ENCODE assay signal across 13 mouse cellular contexts in the genomic region with DNA sequence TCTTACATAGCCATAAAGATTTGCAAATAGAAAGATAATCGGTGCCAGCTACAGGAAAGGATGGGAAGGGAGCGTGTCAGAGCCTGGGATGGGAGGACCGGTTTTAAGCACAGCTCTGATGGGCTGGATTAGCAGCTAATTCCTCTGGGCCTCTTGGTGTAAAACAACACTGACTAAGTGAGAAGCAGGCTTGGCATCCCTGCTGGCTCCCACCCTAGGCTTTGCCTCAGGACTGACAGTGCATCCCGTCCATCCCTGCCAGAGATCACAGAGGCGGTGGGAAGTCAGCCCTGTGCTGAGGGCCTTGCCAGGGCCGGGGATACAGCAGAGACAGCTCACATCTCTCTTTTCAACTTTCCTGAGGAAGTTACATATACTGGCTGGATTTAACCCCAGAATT.
DNase-seq lines count a peak whose midpoint lies in the region; ATAC-seq lines count a peak whose summit lies in the region.
"Had no signal": no experiment of that assay in that cellular context is flagged by ENCODE, and none has a peak within 500 bp of the region (broad histone marks: within the 10 kb centered on the region; RNA-seq: fewer than 3 reads in every experiment).

No protein-coding gene starts in this region.

- 20% methylated on average over 6 of the region's 6 CpGs for WGBS in embryonic facial prominence, embryonic 11.5 days
- WGBS in embryonic facial prominence, embryonic 10.5 days: 24% methylated on average over 6 of the region's 6 CpGs
- WGBS in stomach, embryonic 16.5 days: 31% methylated on average over 6 of the region's 6 CpGs

- H3K27me3 ChIP-seq in embryonic facial prominence, embryonic 11.5 days (ENCODE audit: control insufficient read depth, insufficient read depth, low read length): no peaks in the 10 kb centered on the region
- H3K27me3 ChIP-seq in embryonic facial prominence, embryonic 10.5 days (replicated peaks; ENCODE audit: low read depth, poor library complexity, severe bottlenecking): peaks cover 13% of the 10 kb centered on the region
- H3K27me3 ChIP-seq in stomach, embryonic 16.5 days (ENCODE audit: control insufficient read depth, insufficient read depth, low read length): no peaks in the 10 kb centered on the region

- no peak overlapping the region for H3K27ac ChIP-seq in embryonic facial prominence, embryonic 11.5 days (replicated peaks; ENCODE audit: low read depth, low read length)
- no peak overlapping the region for H3K27ac ChIP-seq in embryonic facial prominence, embryonic 10.5 days (replicated peaks)
- no peak overlapping the region for H3K27ac ChIP-seq in stomach, embryonic 16.5 days (ENCODE audit: low read length)
- H3K27ac ChIP-seq: kidney, postnatal 0 days; liver, embryonic 12.5 days had no signal

- peak; percentile 24 for DNase-seq in embryonic facial prominence, embryonic 11.5 days (ENCODE audit: low spot score)
- no peak for DNase-seq in embryonic facial prominence, embryonic 10.5 days (ENCODE audit: low spot score)
- peak; percentile 15 for DNase-seq in heart, postnatal 4 days
- DNase-seq in heart, adult 8-10 months (ENCODE audit: low spot score): no peak
- DNase-seq in urinary bladder, postnatal 14 days (ENCODE audit: low spot score): peak; percentile 37
- no peak for DNase-seq in urinary bladder, postnatal 4 days (ENCODE audit: low spot score in 2 of 2)
- DNase-seq: adrenal gland, postnatal 14 days; thymus, postnatal 36 days had no signal

- ATAC-seq in embryonic facial prominence, embryonic 11.5 days (replicated peaks; ENCODE audit: insufficient number of reproducible peaks, low FRiP score, low TSS enrichment, low read depth): no peak
- ATAC-seq in stomach, embryonic 16.5 days (ENCODE audit: insufficient read depth, low FRiP score): peak; percentile 68; the same call in 1 of the 2 replicates
- no peak for ATAC-seq in granulocyte monocyte progenitor cell, adult 5-6 weeks (replicated peaks; ENCODE audit: poor library complexity, severe bottlenecking)
- ATAC-seq: inflammation-experienced regulatory T-cells, adult 6 months; liver, embryonic 12.5 days had no signal

- no peaks in the 10 kb centered on the region for H3K9me3 ChIP-seq in embryonic facial prominence, embryonic 11.5 days (replicated peaks; ENCODE audit: control insufficient read depth, low read length)
- no peaks in the 10 kb centered on the region for H3K9me3 ChIP-seq in embryonic facial prominence, embryonic 10.5 days
- no peaks in the 10 kb centered on the region for H3K9me3 ChIP-seq in stomach, embryonic 16.5 days (replicated peaks; ENCODE audit: control insufficient read depth, low read length)
- H3K9me3 ChIP-seq: liver, embryonic 12.5 days had no signal

- no peak overlapping the region for H3K9ac ChIP-seq in embryonic facial prominence, embryonic 11.5 days (replicated peaks; ENCODE audit: low read length)
- no peak overlapping the region for H3K9ac ChIP-seq in stomach, embryonic 16.5 days (ENCODE audit: low read length)
- H3K9ac ChIP-seq: liver, embryonic 12.5 days had no signal

- no peaks in the 10 kb centered on the region for H3K36me3 ChIP-seq in embryonic facial prominence, embryonic 11.5 days (replicated peaks; ENCODE audit: control insufficient read depth, insufficient read depth, low read depth, low read length)
- no peaks in the 10 kb centered on the region for H3K36me3 ChIP-seq in embryonic facial prominence, embryonic 10.5 days (replicated peaks)
- no peaks in the 10 kb centered on the region for H3K36me3 ChIP-seq in stomach, embryonic 16.5 days (ENCODE audit: control insufficient read depth, insufficient read depth, low read length)
- H3K36me3 ChIP-seq: liver, embryonic 12.5 days had no signal

- H3K4me3 ChIP-seq in embryonic facial prominence, embryonic 11.5 days (ENCODE audit: low read depth, low read length): no peak overlapping the region
- H3K4me3 ChIP-seq in embryonic facial prominence, embryonic 10.5 days: no peak overlapping the region
- H3K4me3 ChIP-seq in stomach, embryonic 16.5 days (replicated peaks; ENCODE audit: low read length): no peak overlapping the region
- H3K4me3 ChIP-seq: liver, embryonic 12.5 days had no signal

- H3K4me1 ChIP-seq in embryonic facial prominence, embryonic 11.5 days (ENCODE audit: control insufficient read depth, insufficient read depth, low read length): no peaks in the 10 kb centered on the region; the same call in 1 of the 2 replicates
- H3K4me1 ChIP-seq in embryonic facial prominence, embryonic 10.5 days: peaks cover 19% of the 10 kb centered on the region
- H3K4me1 ChIP-seq in stomach, embryonic 16.5 days (ENCODE audit: control insufficient read depth, insufficient read depth, low read length): 0 out of 2 replicates have a peak, but pooled peaks cover 3% of the 10 kb centered on the region
- H3K4me1 ChIP-seq: liver, embryonic 12.5 days had no signal

- no peak overlapping the region for H3K4me2 ChIP-seq in embryonic facial prominence, embryonic 11.5 days (ENCODE audit: low read depth, low read length)
- no peak overlapping the region for H3K4me2 ChIP-seq in stomach, embryonic 16.5 days (ENCODE audit: low read depth, low read length)
- H3K4me2 ChIP-seq: liver, embryonic 12.5 days had no signal

Comparison
In these comparisons a context has a peak if more than half of its experiments do, and no peak if none do; other contexts are left out.
1. DNase-seq: peak in embryonic facial prominence, embryonic 11.5 days (single experiment), heart, postnatal 4 days (single experiment) and urinary bladder, postnatal 14 days (single experiment); none in embryonic facial prominence, embryonic 10.5 days (single experiment), heart, adult 8-10 months (single experiment) and urinary bladder, postnatal 4 days (0 of 2).